Mouse (Mus musculus) layer of hippocampus, postnatal 36 days (tissue): ENCODE results near the gene Snap25. TPM values are rescaled to one million over a fixed set of nuclear protein-coding genes. Genes with fewer than 3 reads are reported as not detected.

Source experiments
- DNase-seq, 2 experiments: peaks; one replicate each; pipeline ENCODE4 v3.0.0; 2022
- total RNA-seq, 2 experiments: library from RNA; stranded (reverse); gene quantifications; 2 replicates each; pipeline ENCODE4 v1.2.3; 2021

The Snap25 gene
- total RNA-seq, 2 experiments from 2014 or later: 1,936 to 2,126 TPM

GRCm38 (mm10) chr2:136712441-136713015, 725 bp upstream of the Snap25 start:
- DNase-seq: no peak

GRCm38 (mm10) chr2:136714008-136714411, 757 bp downstream of the Snap25 start:
- peak; percentile 51 to 54 for DNase-seq

- no peak for DNase-seq
Measured at GRCm38 (mm10) chr2:136715531-136715930, 2.3 kb downstream of the Snap25 start.

- DNase-seq: no peak
Measured at GRCm38 (mm10) chr2:136716400-136716799, 3.1 kb downstream of the Snap25 start.

GRCm38 (mm10) chr2:136720235-136720634, 7.0 kb downstream of the Snap25 start:
- peak; percentile 50 to 66 for DNase-seq

- no peak for DNase-seq
Measured at GRCm38 (mm10) chr2:136738260-136738659, 25.0 kb downstream of the Snap25 start.

- no peak for DNase-seq
Measured at GRCm38 (mm10) chr2:136742230-136742629, 29.0 kb downstream of the Snap25 start.

GRCm38 (mm10) chr2:136744683-136745326, 31.6 kb downstream of the Snap25 start:
- no peak for DNase-seq

GRCm38 (mm10) chr2:136745327-136745994, 32.2 kb downstream of the Snap25 start:
- no peak for DNase-seq

- peak in 1 of 2 experiments; percentile 37 for DNase-seq
Measured at GRCm38 (mm10) chr2:136753682-136754081, 40.4 kb downstream of the Snap25 start.

GRCm38 (mm10) chr2:136758809-136759551, 45.7 kb downstream of the Snap25 start:
- no peak for DNase-seq

GRCm38 (mm10) chr2:136778156-136778555, 64.9 kb downstream of the Snap25 start:
- no peak for DNase-seq

GRCm38 (mm10) chr2:136778674-136779073, 65.4 kb downstream of the Snap25 start:
- no peak for DNase-seq

- no peak for DNase-seq
Measured at GRCm38 (mm10) chr2:136780268-136780667, 67.0 kb downstream of the Snap25 start.

GRCm38 (mm10) chr2:136784310-136784709, 71.1 kb downstream of the Snap25 start:
- no peak for DNase-seq

GRCm38 (mm10) chr2:136788379-136788778, 75.1 kb downstream of the Snap25 start:
- peak; percentile 45 to 49 for DNase-seq

- DNase-seq: no peak
Measured at GRCm38 (mm10) chr2:136796518-136796917, 83.3 kb downstream of the Snap25 start.

- no peak for DNase-seq
Measured at GRCm38 (mm10) chr2:136798887-136799430, 85.7 kb downstream of the Snap25 start.

GRCm38 (mm10) chr2:136801102-136801501, 87.8 kb downstream of the Snap25 start:
- DNase-seq: no peak

GRCm38 (mm10) chr2:136802076-136802475, 88.8 kb downstream of the Snap25 start:
- DNase-seq: no peak

- peak; percentile 62 to 69 for DNase-seq
Measured at GRCm38 (mm10) chr2:136803142-136803541, 89.9 kb downstream of the Snap25 start.

- no peak for DNase-seq
Measured at GRCm38 (mm10) chr2:136807992-136808726, 94.9 kb downstream of the Snap25 start.
